Mouse (Mus musculus): ENCODE measurements at regions not wholly inside any gene's neighbourhood (a gene's known extent, or its start where the extent isn't known, plus 50 kb on each side); places are given as distances from the start of the nearest gene placed in this dataset.

DNA sequence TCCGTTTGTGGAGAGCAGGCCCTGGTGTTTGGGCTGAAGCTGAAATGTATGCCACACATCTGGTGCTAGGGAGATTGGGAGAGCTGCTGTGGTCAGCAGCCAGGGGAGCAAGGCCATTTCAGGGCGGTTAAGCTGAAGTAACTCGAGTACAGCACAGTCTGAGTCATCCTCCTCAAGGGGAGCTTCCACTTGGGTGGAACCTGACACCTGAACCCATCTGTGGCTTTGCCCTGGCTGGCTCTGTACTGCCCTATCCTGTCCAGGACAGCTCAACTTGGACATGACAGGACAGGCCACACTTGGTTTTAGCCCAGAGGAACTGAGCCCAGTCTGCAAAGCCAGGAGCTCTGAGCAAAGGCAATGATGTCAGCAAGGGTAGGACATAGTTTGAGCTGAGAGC lies 328.5 kb downstream of the Osr1 start:
- TF ChIP-seq POLR2A (IDR thresholded peaks at IDR 0.05; ENCODE audit: borderline replicate concordance, extremely low read depth, insufficient read depth, insufficient read length, poor library complexity, severe bottlenecking) (no peak), CTCF (IDR thresholded peaks at IDR 0.05; ENCODE audit: borderline replicate concordance, extremely low read depth, insufficient read depth, insufficient read length) (no peak)
